25 mouse cellular contexts compared by ENCODE assay signal in genomic region chr7:76379493-76379892, GRCm38 (mm10).
"Had no signal": no experiment of that assay in that cellular context is flagged by ENCODE, and none has a peak within 500 bp of the region (broad histone marks: within the 10 kb centered on the region; RNA-seq: fewer than 3 reads in every experiment).

No protein-coding gene starts in this region.

- H3K4me3 ChIP-seq: left cerebral cortex, adult 2 months; limb, embryonic 12.5 days; limb, embryonic 15.5 days; megakaryocyte, embryonic 14.5 days; midbrain, embryonic 10.5 days; midbrain, embryonic 13.5 days; myocyte; neural tube, embryonic 13.5 days had no signal

- H3K36me3 ChIP-seq: limb, embryonic 12.5 days; limb, embryonic 15.5 days; midbrain, embryonic 10.5 days; midbrain, embryonic 13.5 days; neural tube, embryonic 13.5 days had no signal

- H3K9me3 ChIP-seq: limb, embryonic 12.5 days; limb, embryonic 15.5 days; megakaryocyte, embryonic 14.5 days; midbrain, embryonic 10.5 days; midbrain, embryonic 13.5 days; neural tube, embryonic 13.5 days had no signal

- H3K4me1 ChIP-seq: limb, embryonic 12.5 days; limb, embryonic 15.5 days; megakaryocyte, embryonic 14.5 days; midbrain, embryonic 10.5 days; midbrain, embryonic 13.5 days; neural tube, embryonic 13.5 days had no signal

- H3K27ac ChIP-seq: kidney, postnatal 0 days; left cerebral cortex, adult 2 months; limb, embryonic 12.5 days; limb, embryonic 15.5 days; liver, embryonic 14.5 days; midbrain, embryonic 10.5 days; midbrain, embryonic 13.5 days; neural tube, embryonic 13.5 days; stomach, postnatal 0 days had no signal

- H3K27me3 ChIP-seq: limb, embryonic 15.5 days; megakaryocyte, embryonic 14.5 days; midbrain, embryonic 13.5 days; neural tube, embryonic 13.5 days had no signal

- ATAC-seq: intestine, postnatal 0 days; liver, postnatal 0 days; midbrain, embryonic 13.5 days; midbrain, embryonic 16.5 days had no signal

- H3K4me2 ChIP-seq: limb, embryonic 12.5 days; limb, embryonic 15.5 days; liver, embryonic 11.5 days; lung, embryonic 14.5 days; midbrain, embryonic 13.5 days; neural tube, embryonic 13.5 days had no signal

- H3K9ac ChIP-seq: limb, embryonic 12.5 days; limb, embryonic 15.5 days; liver, embryonic 14.5 days; liver, postnatal 0 days; lung, embryonic 14.5 days; midbrain, embryonic 13.5 days; neural tube, embryonic 13.5 days had no signal

- DNase-seq: kidney, adult 2 months; kidney, postnatal 25 days; left cerebral cortex, postnatal 4 days; liver, postnatal 0 days; lung, embryonic 14.5 days; lung, postnatal 10 days; lung, postnatal 36 days; retina, postnatal 1 day; thymus, adult 2 months; thymus, postnatal 14 days; thymus, postnatal 4 days had no signal
